Mouse (Mus musculus) heart, embryonic 16.5 days (tissue): ENCODE measurements around the gene Rnf181. TPM values are rescaled to one million over a fixed set of nuclear protein-coding genes. Genes with fewer than 3 reads are reported as not detected.
A peak's percentile ranks its signal among the peaks of the same experiment; 100 is the strongest.

ENCODE experiments used
- ATAC-seq: fragments of 200-750 bp; cut with Nextera tagmentation; replicated peaks from 2 replicates; pipeline ENCODE4 v1.8.0; 2017; ENCODE audit warnings: moderate number of reproducible peaks; ENCODE audit not compliant: insufficient read depth, low FRiP score; ENCODE audit errors: extremely low read depth
- H3K27ac ChIP-seq: fragments of 300-500 bp; sonication (generic); 2 replicates; pipeline ENCODE4 v1.5.1; 2014; ENCODE audit warnings: mild to moderate bottlenecking, low read length, control low read depth, moderate library complexity
- H3K27me3 ChIP-seq: fragments of 300-500 bp; sonication (generic); 2 replicates; pipeline ENCODE4 v1.6.1; 2014; ENCODE audit warnings: low read length, mixed read lengths; ENCODE audit not compliant: control insufficient read depth, insufficient read depth
- H3K36me3 ChIP-seq: fragments of 300-500 bp; sonication (generic); 2 replicates; pipeline ENCODE4 v1.6.1; 2014; ENCODE audit not compliant: control insufficient read depth, insufficient read depth
- H3K4me1 ChIP-seq: fragments of 300-500 bp; sonication (generic); 2 replicates; pipeline ENCODE4 v1.6.1; 2014; ENCODE audit warnings: low read length, mixed read lengths; ENCODE audit not compliant: control insufficient read depth, insufficient read depth
- H3K4me2 ChIP-seq: fragments of 300-500 bp; sonication (generic); 2 replicates; pipeline ENCODE4 v1.6.1; 2014; ENCODE audit warnings: low read depth, mild to moderate bottlenecking, control low read depth, low read length
- H3K4me3 ChIP-seq: fragments of 300-500 bp; sonication (generic); 2 replicates; pipeline ENCODE4 v1.5.1; 2014; ENCODE audit warnings: mild to moderate bottlenecking, control low read depth, low read length
- H3K9ac ChIP-seq: fragments of 300-500 bp; sonication (generic); 2 replicates; pipeline ENCODE4 v1.6.1; 2014; ENCODE audit warnings: low read length, control low read depth
- H3K9me3 ChIP-seq: fragments of 300-500 bp; sonication (generic); replicated peaks from 2 replicates; pipeline ENCODE4 v1.6.1; 2016; ENCODE audit warnings: low read length; ENCODE audit not compliant: control insufficient read depth
- WGBS: fragments of 180-500 bp; shearing (Covaris S2); extraction: QIAGEN DNeasy Blood & Tissue Kit; methylation state at CpG from one replicate; pipeline ENCODE4 v1.1.7; 2014; 5-methylcytosine and 5-hydroxymethylcytosine counted together
- polyA plus RNA-seq: library from polyadenylated mRNA; unstranded; fragments of >200 nt; fragmentation: Nextera tagmentation; extraction: Ambion mirVana; gene quantifications from 2 replicates; pipeline ENCODE4 v1.2.1, GENCODE M21; 2015

Gene Rnf181
- polyA plus RNA-seq, 1 experiment from 2014 or later: 93.6 TPM

GRCm38 (mm10) chr6:72359891-72360598 lies 6.7 kb downstream of the Rnf181 start:
- Histone ChIP-seq H3K27ac (no peak overlapping the region), H3K4me3 (no peak overlapping the region), H3K9ac (no peak overlapping the region), H3K4me1 (peaks cover 20% of the 10 kb centered on the region), H3K9me3 (no peaks in the 10 kb centered on the region), H3K4me2 (no peak overlapping the region), H3K36me3 (peaks cover 10% of the 10 kb centered on the region; the same call in 1 of the 2 replicates), H3K27me3 (no peaks in the 10 kb centered on the region)
- WGBS: 75% methylated on average over 11 of the region's 11 CpGs
- no peak for ATAC-seq

GRCm38 (mm10) chr6:72359343-72359742 lies 7.4 kb downstream of the Rnf181 start:
- Histone ChIP-seq H3K9me3 (no peaks in the 10 kb centered on the region), H3K27ac (no peak overlapping the region), H3K4me1 (peaks cover 26% of the 10 kb centered on the region), H3K27me3 (no peaks in the 10 kb centered on the region), H3K4me2 (no peak overlapping the region), H3K9ac (no peak overlapping the region), H3K4me3 (no peak overlapping the region), H3K36me3 (peaks cover 10% of the 10 kb centered on the region; the same call in 1 of the 2 replicates)
- WGBS: 71% methylated on average over 2 of the region's 2 CpGs
- no peak for ATAC-seq

- Histone ChIP-seq H3K4me2 (no peak overlapping the region), H3K27ac (no peak overlapping the region), H3K36me3 (peaks cover 10% of the 10 kb centered on the region; the same call in 1 of the 2 replicates), H3K9me3 (no peaks in the 10 kb centered on the region), H3K9ac (no peak overlapping the region), H3K4me3 (no peak overlapping the region), H3K4me1 (peaks cover 28% of the 10 kb centered on the region), H3K27me3 (no peaks in the 10 kb centered on the region)
- WGBS: 89% methylated on average over 10 of the region's 10 CpGs
- no peak for ATAC-seq
Observed at GRCm38 (mm10) chr6:72358086-72358764, 8.5 kb downstream of the Rnf181 start.

DNA sequence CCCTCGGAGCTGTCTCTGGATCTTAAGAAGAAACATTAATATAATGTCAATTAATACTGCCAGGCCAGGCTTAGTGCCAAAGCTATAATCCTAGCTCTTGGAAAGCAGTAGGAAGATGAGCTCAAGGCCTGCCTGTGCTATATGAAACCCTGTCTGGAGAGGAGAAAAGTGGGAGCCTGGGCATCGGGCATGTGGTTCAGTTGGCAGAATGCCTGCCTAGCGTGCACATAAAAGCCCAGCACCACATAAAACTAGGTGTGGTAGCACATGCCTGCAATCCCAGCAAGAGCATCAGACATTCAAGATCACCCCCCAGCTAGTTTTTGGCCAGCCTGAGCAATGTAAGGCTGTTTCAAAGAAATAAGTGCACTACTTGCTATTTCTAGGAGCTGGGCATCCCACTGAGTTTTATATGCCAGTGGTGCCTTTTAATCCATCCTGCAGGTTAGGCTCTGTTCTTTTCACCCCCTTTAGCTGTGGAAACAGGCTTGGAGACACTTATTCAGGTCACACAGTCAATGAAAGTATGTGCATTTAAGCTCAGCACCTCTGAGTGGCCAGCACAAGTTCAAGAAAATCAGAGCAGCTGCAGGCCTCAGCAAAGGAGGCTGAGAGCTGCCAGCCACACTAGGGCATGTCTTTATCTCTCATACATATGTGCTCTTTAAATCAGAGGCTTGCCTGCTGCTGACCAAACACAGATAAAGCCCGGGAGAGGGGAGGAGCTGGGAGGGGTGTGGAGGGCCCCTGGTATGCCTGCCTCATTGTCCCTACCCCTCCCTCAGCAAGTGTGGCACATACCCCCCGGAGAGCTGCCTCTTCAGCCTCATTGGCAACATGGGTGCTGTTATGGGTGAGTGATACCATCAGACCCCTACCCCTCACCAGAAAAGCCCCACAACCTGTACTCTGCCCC lies 9.3 kb downstream of the Rnf181 start:
- Histone ChIP-seq H3K36me3 (peaks cover 10% of the 10 kb centered on the region; the same call in 1 of the 2 replicates), H3K4me1 (peaks cover 31% of the 10 kb centered on the region), H3K9me3 (no peaks in the 10 kb centered on the region), H3K27me3 (no peaks in the 10 kb centered on the region), H3K4me3 (no peak overlapping the region), H3K4me2 (no peak overlapping the region), H3K27ac (no peak overlapping the region), H3K9ac (no peak overlapping the region)
- ATAC-seq: no peak
- 55% methylated on average over 5 of the region's 5 CpGs for WGBS

- H3K36me3 ChIP-seq: peaks cover 10% of the 10 kb centered on the region; the same call in 1 of the 2 replicates
- WGBS: 43% methylated on average over 6 of the region's 8 CpGs
- no peaks in the 10 kb centered on the region for H3K9me3 ChIP-seq
- peak overlapping the region; percentile 81 for H3K9ac ChIP-seq
- H3K4me1 ChIP-seq: peaks cover 28% of the 10 kb centered on the region
- peak overlapping the region; percentile 38; the same call in 1 of the 2 replicates for H3K27ac ChIP-seq
- H3K4me3 ChIP-seq: peak overlapping the region; percentile 70
- ATAC-seq: no peak
- H3K27me3 ChIP-seq: no peaks in the 10 kb centered on the region
- peak overlapping the region; percentile 88 for H3K4me2 ChIP-seq
Observed at GRCm38 (mm10) chr6:72356001-72356532, 10.7 kb downstream of the Rnf181 start.

- under 1% methylated on average over 71 of the region's 71 CpGs for WGBS
- peak within 1 kb of the TSS; percentile 88 for H3K4me2 ChIP-seq
- ATAC-seq: peak; percentile 92
- H3K4me3 ChIP-seq: peak within 1 kb of the TSS; percentile 70
- H3K36me3 ChIP-seq: peaks cover 14% of the 10 kb centered on the region
- H3K9me3 ChIP-seq: no peaks in the 10 kb centered on the region
- H3K27ac ChIP-seq: peak within 1 kb of the TSS; percentile 38
- no peaks in the 10 kb centered on the region for H3K27me3 ChIP-seq
- H3K9ac ChIP-seq: peak within 1 kb of the TSS; percentile 81
- H3K4me1 ChIP-seq: peaks cover 21% of the 10 kb centered on the region
Observed at GRCm38 (mm10) chr6:72355066-72355911, 11.5 kb downstream of the Rnf181 start, which contains the start of gene Tmem150a. Gene Tmem150a (plus strand): TSS chr6:72355447.

DNA sequence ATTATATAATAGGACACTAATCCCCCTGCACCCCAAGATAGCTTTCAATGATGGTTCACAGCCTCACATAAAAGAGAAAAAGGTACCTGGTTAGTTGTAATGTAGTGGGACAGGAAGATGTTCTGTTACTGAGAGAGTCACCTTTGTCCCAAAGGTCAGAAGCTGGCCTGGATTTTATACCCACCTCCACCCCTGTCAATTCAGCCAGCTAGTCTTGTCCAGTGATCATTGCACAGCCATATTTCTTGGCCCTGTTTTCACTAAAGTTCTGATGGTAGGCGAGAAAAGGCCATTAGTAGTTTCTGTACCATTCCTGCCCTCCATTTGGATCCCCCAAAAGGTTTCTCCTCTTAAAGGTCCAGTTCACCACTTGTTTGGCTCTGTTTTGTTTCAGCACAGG lies 12.7 kb downstream of the Rnf181 start:
- no peak for ATAC-seq
- peaks cover 16% of the 10 kb centered on the region for H3K36me3 ChIP-seq
- H3K9ac ChIP-seq: no peak overlapping the region
- H3K27me3 ChIP-seq: no peaks in the 10 kb centered on the region
- H3K4me2 ChIP-seq: no peak overlapping the region
- H3K9me3 ChIP-seq: no peaks in the 10 kb centered on the region
- no peak overlapping the region for H3K4me3 ChIP-seq
- 86% methylated on average over 1 of the region's 1 CpGs for WGBS
- no peak overlapping the region for H3K27ac ChIP-seq
- H3K4me1 ChIP-seq: peaks cover 21% of the 10 kb centered on the region
